Mouse (Mus musculus) frontal cortex, postnatal 14 days (tissue): ENCODE results near the gene Gm45785.
"Not testable (repeated sequence)": the region's sequence is repeated elsewhere in the genome, so short reads cannot be mapped to it uniquely, and the experiment has no call there.

Experiments
- DNase-seq, 2 experiments: peaks; one replicate each; pipeline ENCODE4 v3.0.0; 2022; ENCODE audit warnings: low spot score in 2 of 2

The Gm45785 gene

DNA sequence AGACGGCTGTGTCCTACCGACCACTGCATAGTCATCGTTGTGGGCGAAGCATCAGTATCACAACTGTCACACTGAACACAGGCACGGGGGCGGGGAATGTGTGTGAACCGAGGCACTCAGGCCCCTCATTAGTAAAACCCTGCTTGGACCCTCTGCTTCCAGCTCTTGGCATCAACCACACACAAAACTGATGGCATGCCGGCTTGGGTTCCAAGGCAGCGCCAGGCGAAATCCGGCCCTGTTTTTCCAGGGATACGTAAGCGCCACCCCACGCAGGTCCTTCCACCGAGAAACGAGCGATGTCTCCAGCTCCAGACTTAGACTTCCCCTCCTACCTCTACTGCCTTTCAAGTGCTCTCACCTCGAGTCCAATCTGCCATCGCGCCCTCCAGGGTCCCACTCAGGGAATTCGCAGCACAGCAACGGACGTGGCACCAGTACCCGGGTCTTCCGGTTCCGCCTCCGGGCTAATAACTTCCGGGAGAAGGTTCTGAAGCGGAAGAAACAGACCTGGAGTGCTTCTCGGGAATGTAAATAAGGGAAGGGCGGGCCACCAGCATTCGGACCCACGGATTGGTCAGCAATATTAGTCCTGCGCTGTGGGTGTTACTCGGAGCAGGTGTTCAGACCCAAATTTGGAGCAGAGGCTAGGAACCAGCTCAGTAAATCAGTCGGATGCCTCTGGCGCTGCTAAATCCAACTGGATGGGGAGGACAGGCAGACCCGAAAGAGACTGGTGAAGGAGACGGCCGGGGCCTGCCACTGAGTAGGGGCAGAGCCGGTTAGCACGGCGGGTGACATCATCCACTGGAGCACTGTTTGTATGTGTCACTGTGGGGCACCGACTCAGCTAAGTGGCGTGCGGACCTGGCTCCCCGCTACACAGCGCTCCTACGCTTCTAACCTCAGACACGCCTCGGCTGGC, at the start of gene Gm45785:
Gm45785 (minus strand) TSS at position 472 of the 925 bp plus-strand sequence.
- peak; percentile 73 to 78 for DNase-seq

GRCm38 (mm10) chr7:140905642-140906081, 49.5 kb upstream of the Gm45785 start:
- no peak for DNase-seq

- peak; percentile 43 to 71 for DNase-seq
These were observed 47.1 kb upstream of the Gm45785 start for GRCm38 (mm10) chr7:140903212-140903611.

DNA sequence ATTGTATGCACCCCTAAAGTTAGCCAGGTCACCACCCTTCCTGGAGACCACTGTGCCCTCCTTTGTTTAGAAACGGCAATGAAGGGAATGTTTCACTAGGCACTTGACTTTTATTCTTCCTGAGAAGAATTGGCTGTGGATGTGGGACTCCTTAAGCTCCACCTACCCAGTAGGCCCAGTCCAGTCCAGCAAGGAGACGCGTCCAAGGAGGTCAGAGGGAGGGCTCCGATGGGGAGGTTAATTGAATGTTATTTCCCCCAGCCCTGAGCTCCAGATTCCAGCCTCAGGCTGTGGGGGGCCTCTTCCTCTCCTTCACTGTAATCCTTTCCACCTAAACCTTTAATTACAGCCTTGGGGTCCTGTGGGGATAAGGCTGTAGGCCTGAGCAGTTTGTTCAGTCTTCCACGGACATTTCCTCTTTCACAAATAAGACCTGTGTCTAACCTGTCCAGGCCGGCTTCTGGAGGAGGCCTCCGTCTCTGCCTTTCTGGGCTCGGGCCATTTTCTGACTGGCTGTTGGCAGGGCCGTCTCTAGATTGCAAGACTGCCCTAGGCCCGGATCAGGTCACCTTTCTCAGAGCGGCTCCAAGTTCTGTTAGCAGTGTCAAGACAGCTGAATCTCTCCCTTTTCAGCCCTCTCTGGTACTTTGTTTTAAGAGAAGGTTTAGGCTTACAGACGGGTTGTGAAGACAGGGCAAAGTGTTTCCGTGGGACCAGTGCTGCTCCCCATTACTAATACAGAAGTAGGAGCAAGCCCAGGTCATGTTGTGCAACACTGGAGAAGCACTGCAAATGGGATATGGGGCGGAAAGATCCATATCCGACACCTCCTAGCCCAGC, 46.1 kb upstream of the Gm45785 start:
- DNase-seq = no peak

GRCm38 (mm10) chr7:140900220-140900619, 44.1 kb upstream of the Gm45785 start, which contains the start of gene Cox8b:
Gene Cox8b, minus strand, starts transcription at chr7:140900446.
- DNase-seq = no peak

GRCm38 (mm10) chr7:140899121-140899520, 43.0 kb upstream of the Gm45785 start:
- no peak for DNase-seq

DNA sequence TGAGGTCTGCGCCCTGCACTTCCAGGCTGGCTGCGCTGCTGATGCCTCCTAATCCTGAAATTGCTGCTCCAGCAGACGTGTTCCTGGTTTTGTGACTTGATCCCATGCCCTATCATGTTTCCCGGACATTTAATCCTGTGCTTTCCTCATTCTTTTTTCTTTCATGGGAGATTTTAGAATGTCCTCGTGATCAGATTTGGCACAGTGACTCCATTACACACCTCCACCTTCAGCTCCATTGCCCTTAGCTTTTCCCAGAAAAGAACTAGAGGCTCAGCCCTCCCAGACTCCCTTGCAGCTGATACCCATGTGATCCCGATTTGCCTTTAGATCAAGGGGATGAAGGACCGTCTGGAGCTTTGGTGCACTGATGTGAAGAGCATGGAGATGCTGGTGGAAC, 41.7 kb upstream of the Gm45785 start:
- no peak for DNase-seq

- no peak for DNase-seq
These were observed 38.5 kb upstream of the Gm45785 start for GRCm38 (mm10) chr7:140894611-140895010.

- DNase-seq = no peak
These were observed 37.9 kb upstream of the Gm45785 start for GRCm38 (mm10) chr7:140894031-140894430.

DNA sequence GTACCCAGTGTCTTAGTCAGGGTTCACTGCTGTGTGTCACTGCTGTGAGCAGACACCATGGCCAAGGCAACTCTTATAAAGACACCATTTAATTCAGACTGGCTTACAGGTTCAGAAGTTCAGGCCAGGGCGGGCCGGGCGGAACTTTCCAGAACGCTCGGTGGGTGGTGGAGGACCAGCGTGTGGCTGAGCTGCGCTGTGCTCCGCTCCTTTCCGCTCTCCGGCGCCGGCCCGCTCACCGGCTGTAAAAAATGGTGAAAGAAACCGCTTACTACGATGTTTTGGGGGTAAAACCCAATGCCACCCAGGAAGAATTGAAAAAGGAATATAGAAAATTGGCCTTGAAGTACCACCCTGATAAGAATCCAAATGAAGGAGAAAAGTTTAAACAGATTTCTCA, 34.5 kb upstream of the Gm45785 start:
- not testable (repeated sequence) for DNase-seq

GRCm38 (mm10) chr7:140882469-140882803, 26.3 kb upstream of the Gm45785 start:
- no peak for DNase-seq

DNA sequence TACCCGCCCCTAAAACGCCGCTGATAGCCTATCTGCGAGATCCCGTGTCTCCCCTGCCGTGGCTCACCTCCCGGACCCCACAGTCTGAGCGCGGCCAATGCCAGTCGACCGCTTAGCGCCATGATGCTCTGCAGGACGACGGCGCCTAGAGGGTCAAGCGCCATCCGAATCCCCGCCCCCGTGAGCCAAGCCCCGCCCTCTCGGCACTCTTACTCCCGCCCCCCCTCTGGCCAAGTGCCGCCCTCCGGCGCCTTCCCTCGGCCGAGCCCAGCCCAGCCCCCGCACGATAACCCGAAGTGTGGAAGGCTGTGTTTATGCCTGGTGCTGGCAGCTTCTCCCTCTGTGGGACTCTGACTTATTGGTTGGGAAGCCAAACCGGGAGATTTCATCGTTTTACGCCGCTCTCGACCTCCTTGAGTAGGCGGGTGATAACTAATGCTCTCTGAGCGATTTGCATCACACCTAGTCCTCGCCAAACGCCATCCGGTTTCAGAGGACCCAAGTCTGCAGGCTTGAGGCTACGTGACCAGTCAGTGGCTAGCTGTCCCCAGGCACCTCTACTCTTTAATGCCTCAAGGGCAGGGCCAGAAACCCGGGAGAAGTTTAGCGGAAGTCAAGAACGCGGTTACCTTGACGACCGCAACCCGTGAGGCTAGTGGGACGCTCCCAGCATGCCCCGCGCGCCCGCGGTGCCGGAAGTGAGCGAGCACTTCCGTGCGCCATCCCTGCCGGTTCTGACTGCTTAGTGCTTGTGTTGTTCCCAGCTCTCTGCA, 25.8 kb upstream of the Gm45785 start, which contains the start of the genes Psmd13 and Sirt3:
Psmd13 (plus strand) TSS at position 273 of the 773 bp plus-strand sequence.
Sirt3 (minus strand) TSS at position 614 of the 773 bp plus-strand sequence.
- peak; percentile 89 to 91 for DNase-seq

- no peak for DNase-seq
These were observed 24.9 kb upstream of the Gm45785 start for GRCm38 (mm10) chr7:140880865-140881515.

- DNase-seq = no peak
These were observed 24.3 kb upstream of the Gm45785 start for GRCm38 (mm10) chr7:140880419-140880818.

DNA sequence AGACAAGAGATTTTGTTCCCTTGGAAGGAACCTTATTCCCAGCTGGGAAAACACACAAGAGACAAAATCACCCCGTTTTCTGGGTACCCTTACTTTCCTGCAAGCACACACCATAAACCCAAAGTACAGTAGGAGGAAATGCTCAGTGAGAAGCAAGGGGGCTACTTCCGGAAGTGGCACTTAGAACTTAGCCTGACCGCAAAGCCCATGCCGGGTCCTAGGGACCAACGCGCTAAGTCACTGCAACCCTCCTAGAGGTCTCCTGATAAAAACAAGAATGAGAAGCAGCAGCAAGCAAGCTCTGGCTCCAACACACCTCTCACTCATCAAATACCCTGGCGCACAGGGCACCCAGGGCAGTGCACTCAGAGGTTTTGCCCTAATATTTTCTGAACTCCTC, 23.2 kb upstream of the Gm45785 start:
- no peak for DNase-seq

- DNase-seq = no peak
These were observed 21.2 kb upstream of the Gm45785 start for GRCm38 (mm10) chr7:140877364-140877763.

GRCm38 (mm10) chr7:140874224-140874623, 18.1 kb upstream of the Gm45785 start:
- no peak for DNase-seq

- no peak for DNase-seq
These were observed 8.6 kb upstream of the Gm45785 start for GRCm38 (mm10) chr7:140864761-140865160.

DNA sequence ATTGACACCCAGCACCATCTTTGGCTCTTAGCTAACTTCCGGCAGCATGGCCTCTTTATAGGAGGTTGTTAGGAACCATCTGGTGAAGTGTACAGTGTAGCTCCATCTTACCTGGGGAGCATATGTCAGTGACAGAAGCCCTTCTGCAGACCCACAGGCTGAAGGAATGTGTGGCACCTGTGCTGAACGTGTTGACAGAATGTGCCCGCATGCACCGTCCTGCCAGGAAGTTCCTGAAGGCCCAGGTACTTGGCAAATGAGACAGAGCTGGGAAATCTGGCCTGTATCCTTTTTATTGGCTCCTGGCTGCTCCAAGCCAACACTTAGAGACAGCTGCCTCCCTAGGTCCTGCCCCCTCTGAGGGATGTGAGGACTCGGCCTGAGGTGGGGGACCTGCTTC, 4.6 kb upstream of the Gm45785 start:
- DNase-seq = no peak

- DNase-seq = no peak
These were observed 3.9 kb upstream of the Gm45785 start for GRCm38 (mm10) chr7:140859997-140860396.

DNA sequence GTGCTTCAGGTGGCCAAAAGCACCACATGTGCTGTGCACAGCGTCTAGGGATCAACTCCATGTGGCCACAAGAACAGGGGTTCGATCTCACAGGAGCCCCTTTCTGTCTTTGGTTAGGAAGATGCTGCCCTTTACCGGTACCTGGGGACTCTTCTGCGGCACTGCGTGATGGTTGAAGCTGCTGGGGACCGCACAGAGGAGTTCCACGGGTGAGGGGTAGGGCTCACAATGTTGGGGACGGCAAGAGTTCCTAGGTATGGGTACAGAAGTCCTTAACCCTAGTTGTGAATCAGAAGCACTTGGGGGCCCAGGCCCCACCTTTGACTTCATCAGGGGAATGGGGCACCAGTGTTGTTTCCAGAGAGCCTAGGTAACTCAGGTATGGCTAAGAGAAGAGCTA, 2.6 kb upstream of the Gm45785 start:
- DNase-seq = no peak
